Mouse (Mus musculus) liver, embryonic 14.5 days (tissue): Measurements from ENCODE around the gene Tulp1. TPM values are rescaled to one million over a fixed set of nuclear protein-coding genes. Genes with fewer than 3 reads are reported as not detected.
"Not testable (repeated sequence)": the region's sequence is repeated elsewhere in the genome, so short reads cannot be mapped to it uniquely, and the experiment has no call there.

ENCODE experiments used
- ATAC-seq: fragments of 200-750 bp; cut with Nextera tagmentation; 2 replicates; pipeline ENCODE4 v1.8.0; 2017; ENCODE audit warnings: moderate number of reproducible peaks, mild to moderate bottlenecking, moderate library complexity; ENCODE audit not compliant: insufficient read depth
- DNase-seq, 3 experiments: peaks; one replicate each; pipeline ENCODE4 v3.0.0-alpha.2; 2012 to 2013; ENCODE audit warnings: low read depth in 3 of 3, low spot score in 3 of 3
- H3K27ac ChIP-seq: fragments of 300-500 bp; sonication (generic); 2 replicates; pipeline ENCODE4 v1.5.1; 2014; ENCODE audit warnings: moderate library complexity, mild to moderate bottlenecking, control low read depth, inconsistent platforms
- H3K27me3 ChIP-seq: fragments of 300-500 bp; sonication (generic); 2 replicates; pipeline ENCODE4 v1.6.1; 2014; ENCODE audit warnings: mild to moderate bottlenecking, low read length, moderate library complexity; ENCODE audit not compliant: control insufficient read depth, insufficient read depth
- H3K36me3 ChIP-seq: fragments of 300-500 bp; sonication (generic); replicated peaks from 2 replicates; pipeline ENCODE4 v1.6.1; 2014; ENCODE audit warnings: low read depth; ENCODE audit not compliant: control insufficient read depth, insufficient read depth
- H3K4me1 ChIP-seq, 2 experiments: fragments of 200-500 bp in 1 of 2; fragments of 300-500 bp in 1 of 2; sonication (generic) in 1 of 2; replicated peaks; 2 replicates each; pipeline ENCODE4 v1.6.1; 2012 to 2014; ENCODE audit warnings: antibody characterized with exemption in 1 of 2, inconsistent platforms in 1 of 2, low read length in 1 of 2; ENCODE audit not compliant: control insufficient read depth in 2 of 2, insufficient read depth in 2 of 2
- H3K4me2 ChIP-seq: fragments of 300-500 bp; sonication (generic); 2 replicates; pipeline ENCODE4 v1.6.1; 2014; ENCODE audit warnings: low read depth, mild to moderate bottlenecking, control low read depth, moderate library complexity
- H3K4me3 ChIP-seq, 2 experiments: fragments of 200-500 bp in 1 of 2; fragments of 300-500 bp in 1 of 2; sonication (generic) in 1 of 2; 2 replicates each; pipeline ENCODE4 v1.5.1; 2012 to 2014; ENCODE audit warnings: low read depth in 2 of 2, low read length in 2 of 2, mild to moderate bottlenecking in 2 of 2, control low read depth in 1 of 2, inconsistent platforms in 1 of 2, moderate library complexity in 1 of 2; ENCODE audit not compliant: insufficient read depth in 1 of 2
- H3K9ac ChIP-seq: fragments of 300-500 bp; sonication (generic); replicated peaks from 2 replicates; pipeline ENCODE4 v1.6.1; 2014; ENCODE audit warnings: mild to moderate bottlenecking, control low read depth, moderate library complexity
- H3K9me3 ChIP-seq: fragments of 300-500 bp; sonication (generic); 2 replicates; pipeline ENCODE4 v1.6.1; 2016; ENCODE audit warnings: low read length, mixed read lengths; ENCODE audit not compliant: control insufficient read depth
- CTCF ChIP-seq: IDR thresholded peaks from 2 replicates; pipeline ENCODE4 v1.5.1; 2016; ENCODE audit warnings: antibody characterized with exemption, low read depth, control low read depth
- EP300 ChIP-seq: IDR thresholded peaks from 2 replicates; pipeline ENCODE4 v1.6.1; 2016; ENCODE audit warnings: antibody characterized with exemption, low read depth
- WGBS: fragments of 180-500 bp; shearing (Covaris S2); extraction: QIAGEN DNeasy Blood & Tissue Kit; methylation state at CpG from one replicate; pipeline ENCODE4 v1.1.7; 2014; ENCODE audit not compliant: insufficient replicate concordance; 5-methylcytosine and 5-hydroxymethylcytosine counted together
- polyA plus RNA-seq, 2 experiments: library from polyadenylated mRNA; depleted of rRNA in 1 of 2; stranded (reverse) in 1 of 2; unstranded in 1 of 2; fragments of >200 nt; fragmentation: Nextera tagmentation in 1 of 2; extraction: Ambion mirVana in 1 of 2; gene quantifications; 2 replicates each; pipeline versions ENCODE4 v1.2.1 to v1.2.3; 2012 to 2014

The Tulp1 gene
- polyA plus RNA-seq, 2 experiments: 0.26 to 0.28 TPM

DNA sequence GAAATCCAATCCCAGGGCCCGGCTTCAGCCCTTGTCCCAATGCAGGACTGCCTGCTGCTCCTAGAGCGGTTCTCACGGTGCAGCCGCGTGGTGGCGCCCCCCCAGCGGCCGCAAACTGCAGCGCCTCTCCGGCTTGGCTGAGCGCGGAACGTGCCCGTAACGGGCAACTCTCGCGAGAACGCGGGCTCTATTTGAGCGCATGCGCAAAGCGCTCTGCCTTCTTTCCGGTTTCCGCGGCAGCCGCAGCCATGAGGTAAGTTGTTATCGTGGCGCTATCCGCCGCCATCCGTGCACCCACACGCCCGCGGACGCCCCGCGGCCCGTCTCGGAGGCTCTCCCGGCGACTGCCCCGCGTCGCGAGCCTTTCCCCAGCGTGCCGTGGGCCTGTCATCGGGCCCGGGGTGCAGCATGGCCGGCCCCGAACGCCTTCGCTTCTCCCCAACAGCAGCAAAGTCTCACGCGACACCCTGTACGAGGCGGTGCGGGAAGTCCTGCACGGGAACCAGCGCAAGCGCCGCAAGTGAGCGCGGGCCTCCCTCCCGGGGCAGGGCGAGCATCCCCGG is 36.6 kb downstream of the Tulp1 start, which contains the start of gene Rpl10a:
Rpl10a (plus strand) TSS at position 106 of the 563 bp plus-strand sequence.
- Histone ChIP-seq H3K27me3 (no peaks in the 10 kb centered on the region), H3K36me3 (peaks cover 23% of the 10 kb centered on the region), H3K4me2 (peak within 1 kb of the TSS; percentile 85), H3K4me1 (peaks cover 4 to 16% of the 10 kb centered on the region in 2 experiments), H3K9me3 (no peaks in the 10 kb centered on the region; the same call in 1 of the 2 replicates), H3K27ac (peak within 1 kb of the TSS; percentile 58), H3K4me3 (peak within 1 kb of the TSS; percentile 71), H3K9ac (peak within 1 kb of the TSS; percentile 84)
- peak; percentile 96 for TF ChIP-seq CTCF
- TF ChIP-seq EP300: peak; percentile 81
- DNase-seq: peak; percentile 88 to 91 (median 91)
- ATAC-seq: peak; percentile 82
- under 1% methylated on average over 67 of the region's 67 CpGs for WGBS

DNA sequence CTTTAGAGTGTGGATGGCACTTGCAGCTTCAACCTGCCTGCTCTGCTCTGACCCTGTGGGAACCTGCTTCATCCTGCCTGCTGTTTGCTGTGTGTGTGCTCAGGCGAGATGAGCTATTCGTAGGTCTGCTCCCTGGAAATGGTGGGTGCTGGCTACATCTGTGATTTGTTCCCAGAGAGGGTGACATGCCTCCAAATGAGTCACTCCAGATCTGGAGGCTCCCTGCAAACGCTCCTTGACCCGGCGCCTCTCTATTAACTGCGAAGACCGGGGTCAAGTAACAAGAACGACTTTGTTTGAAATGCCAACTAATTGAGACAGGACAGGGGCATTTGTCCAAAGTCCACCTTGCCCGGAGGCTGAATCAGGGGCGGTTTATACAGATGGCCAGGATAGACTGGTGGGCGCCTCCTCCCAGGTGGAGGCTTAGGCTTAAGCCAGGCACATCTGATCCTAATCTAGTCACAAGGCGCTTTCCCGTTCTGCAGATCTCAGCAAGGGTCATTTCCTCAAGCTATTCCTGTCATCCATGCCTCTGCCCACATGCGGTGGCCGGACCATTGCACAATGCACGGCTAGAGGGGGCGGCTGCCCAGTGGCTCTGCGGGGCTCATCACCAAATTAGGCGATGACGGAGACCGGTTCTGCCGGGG is 37.2 kb downstream of the Tulp1 start:
- peaks cover 4 to 16% of the 10 kb centered on the region in 2 experiments for H3K4me1 ChIP-seq
- DNase-seq (no peak), ATAC-seq (peak; percentile 34)
- peak overlapping the region; percentile 76 for H3K9ac ChIP-seq
- peak overlapping the region; percentile 41 for H3K27ac ChIP-seq
- no peak for TF ChIP-seq CTCF
- no peak for TF ChIP-seq EP300
- H3K36me3 ChIP-seq: peaks cover 23% of the 10 kb centered on the region
- peak overlapping the region; percentile 48 to 71 for H3K4me3 ChIP-seq
- 20% methylated on average over 22 of the region's 22 CpGs for WGBS
- H3K27me3 ChIP-seq: no peaks in the 10 kb centered on the region
- peak overlapping the region; percentile 85 for H3K4me2 ChIP-seq
- H3K9me3 ChIP-seq: no peaks in the 10 kb centered on the region; the same call in 1 of the 2 replicates

DNA sequence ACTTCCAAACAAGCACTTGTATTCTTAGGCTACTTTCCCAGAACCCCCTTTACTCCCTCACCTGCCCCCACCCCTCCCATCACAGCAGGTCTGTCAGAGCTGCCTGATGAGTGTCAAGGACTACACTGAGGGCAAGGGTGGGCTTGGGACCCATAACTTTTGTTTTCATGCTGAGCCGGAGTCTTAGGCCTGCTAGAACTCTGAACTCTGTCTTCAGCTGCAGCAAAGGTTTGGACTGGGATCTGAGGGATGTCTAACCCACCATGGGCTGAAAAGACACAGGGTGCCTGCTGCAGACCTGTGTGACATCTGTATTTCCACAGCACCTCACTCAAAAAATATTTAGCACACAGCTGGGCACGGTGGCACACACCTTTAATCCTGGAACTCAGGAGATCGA is 38.1 kb downstream of the Tulp1 start:
- 69% methylated on average over 3 of the region's 3 CpGs for WGBS
- Histone ChIP-seq H3K27me3 (no peaks in the 10 kb centered on the region), H3K36me3 (peaks cover 23% of the 10 kb centered on the region), H3K4me1 (peaks cover 4 to 16% of the 10 kb centered on the region in 2 experiments), H3K4me2 (no peak overlapping the region), H3K9ac (no peak overlapping the region), H3K27ac (no peak overlapping the region), H3K4me3 (no peak overlapping the region), H3K9me3 (no peaks in the 10 kb centered on the region; the same call in 1 of the 2 replicates)
- TF ChIP-seq CTCF (no peak), EP300 (no peak)
- ATAC-seq (no peak), DNase-seq (no peak)

DNA sequence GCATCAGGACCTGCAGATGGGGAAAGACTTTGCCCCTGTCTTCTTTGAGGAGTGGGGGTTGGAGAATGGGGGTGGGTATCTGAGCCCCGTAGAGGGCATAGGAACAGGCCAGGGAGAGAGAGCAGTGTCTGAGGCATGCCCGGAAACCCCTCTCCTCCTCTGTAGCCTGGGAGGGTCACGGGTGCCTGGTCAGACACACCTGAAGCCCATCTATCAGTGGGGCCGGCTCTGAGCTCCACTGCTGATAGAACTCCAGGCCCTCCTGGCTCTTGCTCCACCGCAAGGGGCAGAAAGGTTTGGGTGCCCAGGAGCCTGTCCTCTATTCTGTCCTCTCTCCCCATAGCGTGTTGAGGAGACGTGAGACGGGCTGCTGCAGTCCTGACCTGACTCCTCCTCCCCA is 39.3 kb downstream of the Tulp1 start:
- TF ChIP-seq EP300: no peak
- TF ChIP-seq CTCF: no peak
- H3K4me2 ChIP-seq: no peak overlapping the region
- WGBS: 79% methylated on average over 8 of the region's 8 CpGs
- H3K9ac ChIP-seq: no peak overlapping the region
- ATAC-seq: no peak
- DNase-seq: no peak
- H3K27me3 ChIP-seq: no peaks in the 10 kb centered on the region
- H3K27ac ChIP-seq: no peak overlapping the region
- H3K4me1 ChIP-seq: peaks cover 4 to 16% of the 10 kb centered on the region in 2 experiments
- H3K4me3 ChIP-seq: no peak overlapping the region
- H3K36me3 ChIP-seq: peaks cover 16% of the 10 kb centered on the region
- no peaks in the 10 kb centered on the region; the same call in 1 of the 2 replicates for H3K9me3 ChIP-seq

DNA sequence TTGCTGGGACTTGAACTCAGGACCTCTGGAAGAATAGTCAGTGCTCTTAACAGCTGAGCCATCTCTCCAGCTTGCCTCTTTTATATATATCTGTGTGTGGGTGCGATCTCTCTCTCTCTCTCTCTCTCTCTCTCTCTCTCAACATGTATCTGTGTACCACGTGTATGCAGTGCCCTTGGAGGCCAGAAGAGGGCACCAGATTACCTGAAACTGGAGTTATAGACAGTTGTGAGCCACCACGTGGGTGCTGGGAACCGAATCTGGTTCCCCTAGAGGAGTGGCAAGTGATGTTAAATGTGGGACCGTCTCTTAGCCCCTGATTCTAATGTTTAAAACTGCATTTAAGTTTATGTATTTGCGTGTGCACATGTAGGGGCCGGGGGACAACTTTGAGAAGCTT is 40.6 kb downstream of the Tulp1 start:
- 80% methylated on average over 7 of the region's 7 CpGs for WGBS
- not testable (repeated sequence) for DNase-seq, H3K4me3 ChIP-seq, H3K27me3 ChIP-seq, H3K4me2 ChIP-seq, H3K36me3 ChIP-seq, ATAC-seq, H3K4me1 ChIP-seq, H3K9ac ChIP-seq, H3K27ac ChIP-seq, H3K9me3 ChIP-seq
- peak; percentile 46 for TF ChIP-seq CTCF
